Mouse (Mus musculus) stomach, postnatal 0 days (tissue): ENCODE results near the gene Kifc3. TPM values are rescaled to one million over a fixed set of nuclear protein-coding genes. Genes with fewer than 3 reads are reported as not detected.
A peak's percentile ranks its signal among the peaks of the same experiment; 100 is the strongest.

ENCODE experiments used
- ATAC-seq: fragments of 200-750 bp; cut with Nextera tagmentation; 2 replicates; pipeline ENCODE4 v1.8.0; 2017; ENCODE audit not compliant: low FRiP score, low TSS enrichment
- DNase-seq: peaks from one replicate; pipeline ENCODE4 v3.0.0-alpha.2; 2016; ENCODE audit warnings: low spot score
- H3K27ac ChIP-seq: fragments of 300-500 bp; sonication (generic); replicated peaks from 2 replicates; pipeline ENCODE4 v1.5.1; 2014; ENCODE audit warnings: mild to moderate bottlenecking, control low read depth
- H3K27me3 ChIP-seq: fragments of 300-500 bp; sonication (generic); 2 replicates; pipeline ENCODE4 v1.6.1; 2014; ENCODE audit warnings: low read length; ENCODE audit not compliant: control insufficient read depth, insufficient read depth
- H3K36me3 ChIP-seq: fragments of 300-500 bp; sonication (generic); 2 replicates; pipeline ENCODE4 v1.6.1; 2014; ENCODE audit warnings: low read length, mixed read lengths; ENCODE audit not compliant: control insufficient read depth, insufficient read depth
- H3K4me1 ChIP-seq: fragments of 300-500 bp; sonication (generic); replicated peaks from 2 replicates; pipeline ENCODE4 v1.6.1; 2014; ENCODE audit warnings: antibody characterized with exemption; ENCODE audit not compliant: control insufficient read depth, insufficient read depth
- H3K4me2 ChIP-seq: fragments of 300-500 bp; sonication (generic); replicated peaks from 2 replicates; pipeline ENCODE4 v1.6.1; 2014; ENCODE audit warnings: low read depth, mild to moderate bottlenecking, control low read depth, moderate library complexity
- H3K4me3 ChIP-seq: fragments of 300-500 bp; sonication (generic); 2 replicates; pipeline ENCODE4 v1.5.1; 2014; ENCODE audit warnings: low read depth, low read length, control low read depth
- H3K9ac ChIP-seq: fragments of 300-500 bp; sonication (generic); 2 replicates; pipeline ENCODE4 v1.6.1; 2014; ENCODE audit warnings: mild to moderate bottlenecking, low read length, control low read depth, mixed read lengths
- H3K9me3 ChIP-seq: fragments of 300-500 bp; sonication (generic); 2 replicates; pipeline ENCODE4 v1.6.1; 2016; ENCODE audit warnings: low read length; ENCODE audit not compliant: control insufficient read depth
- CTCF ChIP-seq: IDR thresholded peaks from 2 replicates; pipeline ENCODE4 v1.5.1; 2016; ENCODE audit warnings: antibody characterized with exemption, low read depth, mild to moderate bottlenecking, moderate library complexity
- EP300 ChIP-seq: optimal IDR thresholded peaks from 2 replicates; pipeline ENCODE3; 2016; ENCODE audit warnings: antibody characterized with exemption
- WGBS: fragments of 180-500 bp; shearing (Covaris S2); extraction: QIAGEN DNeasy Blood & Tissue Kit; methylation state at CpG from one replicate; pipeline ENCODE4 v1.1.7; 2014; 5-methylcytosine and 5-hydroxymethylcytosine counted together
- polyA plus RNA-seq: library from polyadenylated mRNA; unstranded; fragments of >200 nt; fragmentation: Nextera tagmentation; extraction: Ambion mirVana; gene quantifications from 2 replicates; pipeline ENCODE4 v1.2.1, GENCODE M21; 2015

Kifc3 gene
- polyA plus RNA-seq, 1 experiment from 2014 or later: 14.2 TPM

- no peaks in the 10 kb centered on the region for H3K9me3 ChIP-seq
- H3K27ac ChIP-seq: no peak overlapping the region
- 68% methylated on average over 12 of the region's 12 CpGs for WGBS
- H3K4me1 ChIP-seq: no peaks in the 10 kb centered on the region
- no peak overlapping the region for H3K4me3 ChIP-seq
- no peak overlapping the region for H3K4me2 ChIP-seq
- no peaks in the 10 kb centered on the region for H3K36me3 ChIP-seq
- H3K9ac ChIP-seq: no peak overlapping the region
- no peaks in the 10 kb centered on the region for H3K27me3 ChIP-seq
- ATAC-seq: no peak; the same call in 1 of the 2 replicates
- TF ChIP-seq EP300 (no peak), CTCF (no peak)
- no peak for DNase-seq
These were observed 18.4 kb downstream of the Kifc3 start for GRCm38 (mm10) chr8:95184171-95184570.

- Histone ChIP-seq H3K27ac (no peak overlapping the region), H3K4me1 (no peaks in the 10 kb centered on the region), H3K9me3 (no peaks in the 10 kb centered on the region), H3K4me3 (no peak overlapping the region), H3K27me3 (no peaks in the 10 kb centered on the region), H3K9ac (no peak overlapping the region), H3K4me2 (no peak overlapping the region), H3K36me3 (no peaks in the 10 kb centered on the region)
- TF ChIP-seq EP300: no peak
- no peak for TF ChIP-seq CTCF
- DNase-seq: no peak
- ATAC-seq: no peak
- WGBS: 62% methylated on average over 7 of the region's 7 CpGs
These were observed 20.8 kb downstream of the Kifc3 start for GRCm38 (mm10) chr8:95181850-95182249.

- no peak overlapping the region for H3K27ac ChIP-seq
- WGBS: 47% methylated on average over 4 of the region's 4 CpGs
- H3K4me3 ChIP-seq: no peak overlapping the region
- H3K9ac ChIP-seq: no peak overlapping the region
- H3K9me3 ChIP-seq: no peaks in the 10 kb centered on the region
- no peaks in the 10 kb centered on the region for H3K36me3 ChIP-seq
- DNase-seq (no peak), ATAC-seq (no peak)
- no peak for TF ChIP-seq CTCF
- no peak for TF ChIP-seq EP300
- no peaks in the 10 kb centered on the region for H3K27me3 ChIP-seq
- H3K4me1 ChIP-seq: no peaks in the 10 kb centered on the region
- H3K4me2 ChIP-seq: no peak overlapping the region
These were observed 24.4 kb downstream of the Kifc3 start for GRCm38 (mm10) chr8:95178191-95178590.

- no peak for DNase-seq
- ATAC-seq: no peak
- H3K4me1 ChIP-seq: no peaks in the 10 kb centered on the region
- no peak overlapping the region for H3K4me3 ChIP-seq
- WGBS: 80% methylated on average over 6 of the region's 6 CpGs
- H3K27me3 ChIP-seq: no peaks in the 10 kb centered on the region
- H3K9me3 ChIP-seq: no peaks in the 10 kb centered on the region
- H3K4me2 ChIP-seq: no peak overlapping the region
- no peak overlapping the region for H3K27ac ChIP-seq
- H3K9ac ChIP-seq: no peak overlapping the region
- TF ChIP-seq EP300 (no peak), CTCF (no peak)
- H3K36me3 ChIP-seq: no peaks in the 10 kb centered on the region
These were observed 25.6 kb downstream of the Kifc3 start for GRCm38 (mm10) chr8:95176985-95177384.

- WGBS: 49% methylated on average over 18 of the region's 18 CpGs
- H3K4me3 ChIP-seq: no peak overlapping the region
- no peak overlapping the region for H3K4me2 ChIP-seq
- no peak for DNase-seq
- no peak overlapping the region for H3K9ac ChIP-seq
- ATAC-seq: no peak
- H3K9me3 ChIP-seq: no peaks in the 10 kb centered on the region
- no peaks in the 10 kb centered on the region for H3K4me1 ChIP-seq
- no peaks in the 10 kb centered on the region for H3K27me3 ChIP-seq
- 0 out of 2 replicates have a peak overlapping the region, but pooled peaks have one; percentile 24 for H3K27ac ChIP-seq
- H3K36me3 ChIP-seq: no peaks in the 10 kb centered on the region
- TF ChIP-seq EP300: no peak
- no peak for TF ChIP-seq CTCF
These were observed 26.8 kb downstream of the Kifc3 start for GRCm38 (mm10) chr8:95175808-95176207.

- H3K4me2 ChIP-seq: no peak overlapping the region
- no peak for ATAC-seq
- no peaks in the 10 kb centered on the region for H3K36me3 ChIP-seq
- no peaks in the 10 kb centered on the region for H3K4me1 ChIP-seq
- no peak overlapping the region for H3K9ac ChIP-seq
- DNase-seq: no peak
- H3K27ac ChIP-seq: no peak overlapping the region
- TF ChIP-seq CTCF (no peak), EP300 (no peak)
- 51% methylated on average over 5 of the region's 5 CpGs for WGBS
- H3K9me3 ChIP-seq: no peaks in the 10 kb centered on the region
- H3K27me3 ChIP-seq: no peaks in the 10 kb centered on the region
- H3K4me3 ChIP-seq: no peak overlapping the region
These were observed 27.3 kb downstream of the Kifc3 start for GRCm38 (mm10) chr8:95175306-95175705.
